Mouse (Mus musculus) heart, embryonic 10.5 days (tissue): ENCODE results near the gene Dlx1. TPM values are rescaled to one million over a fixed set of nuclear protein-coding genes. Genes with fewer than 3 reads are reported as not detected.
A peak's percentile ranks its signal among the peaks of the same experiment; 100 is the strongest.

Experiments used
- DNase-seq: peaks from one replicate; pipeline ENCODE4 v3.0.0-alpha.2; 2017; ENCODE audit warnings: low spot score
- H3K27ac ChIP-seq: fragments of 300-500 bp; sonication (generic); 2 replicates; pipeline ENCODE4 v1.5.1; 2016; ENCODE audit warnings: mild to moderate bottlenecking
- H3K27me3 ChIP-seq: fragments of 300-500 bp; sonication (generic); 2 replicates; pipeline ENCODE4 v1.6.1; 2016; ENCODE audit warnings: mild to moderate bottlenecking; ENCODE audit not compliant: poor library complexity, insufficient read depth, severe bottlenecking
- H3K36me3 ChIP-seq: fragments of 300-500 bp; sonication (generic); 2 replicates; pipeline ENCODE4 v1.6.1; 2016; ENCODE audit warnings: mild to moderate bottlenecking, moderate library complexity
- H3K4me1 ChIP-seq: fragments of 300-500 bp; sonication (generic); 2 replicates; pipeline ENCODE4 v1.6.1; 2016; ENCODE audit warnings: mild to moderate bottlenecking
- H3K4me3 ChIP-seq: fragments of 300-500 bp; sonication (generic); 2 replicates; pipeline ENCODE4 v1.5.1; 2016; ENCODE audit warnings: mild to moderate bottlenecking, moderate library complexity
- H3K9me3 ChIP-seq: fragments of 300-500 bp; sonication (generic); 2 replicates; pipeline ENCODE4 v1.6.1; 2016; ENCODE audit warnings: mild to moderate bottlenecking, moderate library complexity
- WGBS: fragments of 180-500 bp; shearing (Covaris S2); methylation state at CpG from one replicate; pipeline ENCODE4 v1.1.7; 2016; 5-methylcytosine and 5-hydroxymethylcytosine counted together
- polyA plus RNA-seq: library from polyadenylated mRNA; unstranded; fragments of >200 nt; fragmentation: Nextera tagmentation; extraction: Ambion mirVana; gene quantifications from 2 replicates; pipeline ENCODE4 v1.2.1, GENCODE M21; 2016

Gene Dlx1
- polyA plus RNA-seq, 1 experiment from 2014 or later: 3.5 TPM

GRCm38 (mm10) chr2:71530391-71531123 is 2.6 kb downstream of the Dlx1 start:
- peak overlapping the region; percentile 62 for H3K4me3 ChIP-seq
- DNase-seq: no peak
- H3K9me3 ChIP-seq: no peaks in the 10 kb centered on the region
- peaks cover 100% of the 10 kb centered on the region for H3K27me3 ChIP-seq
- no peaks in the 10 kb centered on the region for H3K36me3 ChIP-seq
- peaks cover 39% of the 10 kb centered on the region for H3K4me1 ChIP-seq
- under 1% methylated on average over 34 of the region's 34 CpGs for WGBS
- peak overlapping the region; percentile 60; the same call in 1 of the 2 replicates for H3K27ac ChIP-seq

DNA sequence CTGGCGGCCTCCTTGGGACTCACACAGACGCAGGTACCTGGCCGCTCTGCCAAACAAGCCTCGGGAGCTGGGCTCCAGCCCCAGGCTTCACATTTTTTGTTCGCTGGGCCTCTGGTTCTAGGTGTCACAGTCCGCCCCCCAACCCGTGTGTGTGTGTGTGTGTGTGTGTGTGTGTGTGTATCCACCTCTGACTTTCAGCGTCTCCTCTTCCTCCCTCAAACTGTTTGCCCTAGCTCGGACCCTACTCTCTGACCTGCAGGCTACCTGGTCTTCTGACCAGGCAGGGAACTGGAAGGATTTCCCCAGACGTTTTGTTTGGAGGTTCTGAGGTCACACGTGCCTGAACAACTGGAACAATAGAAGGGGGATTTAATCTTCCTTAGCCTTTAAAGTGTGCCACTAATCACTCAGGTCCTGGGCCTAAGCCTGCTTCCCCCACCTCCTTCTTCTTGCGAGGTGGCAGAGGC is 3.2 kb downstream of the Dlx1 start:
- no peak overlapping the region for H3K27ac ChIP-seq
- H3K4me1 ChIP-seq: peaks cover 39% of the 10 kb centered on the region
- WGBS: 2% methylated on average over 12 of the region's 12 CpGs
- H3K9me3 ChIP-seq: no peaks in the 10 kb centered on the region
- peak overlapping the region; percentile 62 for H3K4me3 ChIP-seq
- no peaks in the 10 kb centered on the region for H3K36me3 ChIP-seq
- peaks cover 100% of the 10 kb centered on the region for H3K27me3 ChIP-seq
- no peak for DNase-seq

DNA sequence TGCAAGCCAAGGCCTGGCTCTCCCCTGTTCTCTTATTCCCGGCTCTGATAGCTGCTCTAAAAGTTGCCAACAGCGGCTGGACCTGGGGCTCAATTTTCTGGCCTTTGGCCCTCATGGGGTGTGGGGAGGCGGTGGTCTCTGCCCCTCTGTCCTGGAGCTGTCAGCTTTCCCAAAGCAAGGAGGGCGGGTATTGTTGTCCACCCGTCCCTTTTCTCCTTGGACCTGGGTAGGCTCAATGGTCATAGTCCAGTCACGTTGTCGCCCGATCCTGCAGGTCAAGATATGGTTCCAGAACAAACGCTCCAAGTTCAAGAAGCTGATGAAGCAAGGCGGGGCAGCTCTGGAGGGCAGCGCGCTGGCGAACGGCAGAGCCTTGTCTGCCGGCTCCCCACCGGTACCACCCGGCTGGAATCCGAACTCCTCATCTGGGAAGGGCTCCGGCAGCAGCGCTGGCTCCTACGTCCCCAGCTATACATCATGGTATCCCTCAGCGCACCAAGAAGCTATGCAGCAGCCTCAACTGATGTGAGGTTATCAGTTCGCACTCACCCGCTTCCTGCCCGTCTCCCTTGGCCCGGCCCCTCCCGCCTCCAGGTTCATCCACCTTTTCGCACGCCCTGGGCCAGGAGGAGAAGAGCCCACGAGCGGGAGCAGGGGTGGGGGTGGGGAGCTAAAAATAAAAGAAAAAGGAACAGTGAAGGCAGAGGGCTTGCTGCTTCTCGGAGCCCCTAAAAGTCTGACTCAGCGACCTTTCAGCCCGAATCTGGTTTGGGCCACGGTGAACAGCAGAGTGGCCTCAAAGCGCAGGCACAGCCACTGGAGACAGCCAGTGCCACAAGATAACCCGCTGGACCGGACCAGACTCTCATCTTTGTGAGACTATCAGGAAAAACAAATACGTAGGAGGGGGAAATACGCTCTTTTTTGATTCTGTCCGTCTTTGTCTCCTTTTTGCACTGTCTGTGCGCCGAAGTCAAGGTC is 4.4 kb downstream of the Dlx1 start:
- peaks cover 36% of the 10 kb centered on the region for H3K4me1 ChIP-seq

DNA sequence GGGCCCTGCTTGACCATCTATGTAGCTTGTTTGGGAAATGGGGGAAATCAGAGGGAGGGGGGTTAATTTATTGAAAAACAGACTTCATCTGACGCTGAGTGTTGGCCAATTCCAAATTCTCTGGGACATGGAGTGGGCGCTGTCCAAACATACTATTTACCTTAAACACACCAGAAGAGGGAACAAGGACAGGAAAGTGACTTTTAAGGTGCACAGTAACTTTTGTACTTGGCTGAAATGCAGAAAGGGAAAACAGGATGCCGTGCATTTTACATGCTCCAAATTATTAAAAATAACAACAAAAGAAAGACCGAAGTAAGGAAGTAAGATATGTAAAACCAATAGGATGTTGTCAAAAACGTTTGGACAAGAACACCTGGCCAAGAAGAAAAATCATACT is 5.2 kb downstream of the Dlx1 start:
- no peak for DNase-seq
- Histone ChIP-seq H3K27ac (no peak overlapping the region), H3K27me3 (peaks cover 100% of the 10 kb centered on the region), H3K36me3 (no peaks in the 10 kb centered on the region), H3K4me3 (no peak overlapping the region), H3K9me3 (no peaks in the 10 kb centered on the region), H3K4me1 (peaks cover 34% of the 10 kb centered on the region)
- 8% methylated on average over 5 of the region's 5 CpGs for WGBS

More for the DNA sequence above, 4.4 kb downstream of the Dlx1 start:
- 0 out of 2 replicates have a peak overlapping the region, but pooled peaks have one; percentile 42 for H3K27ac ChIP-seq
- H3K27me3 ChIP-seq: peaks cover 100% of the 10 kb centered on the region
- under 1% methylated on average over 43 of the region's 43 CpGs for whole genome bisulfite sequencing
- no peaks in the 10 kb centered on the region for H3K9me3 ChIP-seq
- H3K4me3 ChIP-seq: peak overlapping the region; percentile 37
- no peak for DNase-seq
- no peaks in the 10 kb centered on the region for H3K36me3 ChIP-seq

DNA sequence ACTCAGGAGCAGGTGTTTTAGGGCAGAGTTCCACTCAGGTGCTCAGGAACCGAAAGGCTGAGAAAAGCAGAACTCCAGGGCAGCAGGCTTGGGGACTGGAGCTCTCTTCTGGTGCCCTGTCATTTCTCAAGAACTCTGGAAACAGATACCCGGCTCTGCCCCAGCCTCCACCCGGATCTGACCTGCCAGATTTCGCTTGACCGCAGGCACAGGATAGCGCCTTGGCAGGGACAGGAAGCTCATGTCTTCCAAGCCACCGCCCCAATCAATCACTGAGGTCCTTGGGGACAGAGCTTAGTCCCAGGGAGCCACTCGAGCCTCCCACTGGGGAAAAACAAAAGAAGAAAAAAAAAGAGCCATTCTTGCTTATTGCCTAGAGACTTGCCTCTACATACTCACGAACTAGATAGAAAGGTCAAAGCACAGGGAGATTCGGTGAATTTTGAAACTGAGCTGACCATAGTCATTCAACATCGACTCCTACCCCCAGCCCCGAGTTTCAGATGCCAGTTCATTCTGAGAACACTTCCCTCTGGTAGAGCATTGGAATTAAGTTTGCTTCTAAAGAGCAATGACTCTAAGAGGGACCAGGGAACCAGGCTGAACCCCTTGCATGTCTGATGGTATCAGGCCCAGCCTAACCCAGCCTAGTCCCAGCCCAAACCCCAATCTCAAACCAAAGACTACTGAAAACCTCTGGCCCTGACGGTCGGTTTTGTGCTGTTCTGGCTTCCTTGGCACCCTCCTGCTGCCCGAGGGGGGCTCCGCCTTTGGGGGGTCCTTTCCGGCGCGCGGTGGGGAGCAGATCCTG is 6.5 kb downstream of the Dlx1 start:
- no peaks in the 10 kb centered on the region for H3K9me3 ChIP-seq
- H3K27ac ChIP-seq: no peak overlapping the region
- peaks cover 100% of the 10 kb centered on the region for H3K27me3 ChIP-seq
- no peaks in the 10 kb centered on the region for H3K36me3 ChIP-seq
- peaks cover 31% of the 10 kb centered on the region for H3K4me1 ChIP-seq
- no peak overlapping the region for H3K4me3 ChIP-seq
- WGBS: under 1% methylated on average over 20 of the region's 20 CpGs
- DNase-seq: no peak

- no peak for DNase-seq
- Histone ChIP-seq H3K4me3 (peak overlapping the region; percentile 45), H3K27me3 (peaks cover 98% of the 10 kb centered on the region), H3K36me3 (no peaks in the 10 kb centered on the region), H3K4me1 (peaks cover 51% of the 10 kb centered on the region), H3K27ac (peak overlapping the region; percentile 69), H3K9me3 (no peaks in the 10 kb centered on the region)
- under 1% methylated on average over 45 of the region's 48 CpGs for WGBS
Measured at GRCm38 (mm10) chr2:71540611-71541417, 12.9 kb downstream of the Dlx1 start.

DNA sequence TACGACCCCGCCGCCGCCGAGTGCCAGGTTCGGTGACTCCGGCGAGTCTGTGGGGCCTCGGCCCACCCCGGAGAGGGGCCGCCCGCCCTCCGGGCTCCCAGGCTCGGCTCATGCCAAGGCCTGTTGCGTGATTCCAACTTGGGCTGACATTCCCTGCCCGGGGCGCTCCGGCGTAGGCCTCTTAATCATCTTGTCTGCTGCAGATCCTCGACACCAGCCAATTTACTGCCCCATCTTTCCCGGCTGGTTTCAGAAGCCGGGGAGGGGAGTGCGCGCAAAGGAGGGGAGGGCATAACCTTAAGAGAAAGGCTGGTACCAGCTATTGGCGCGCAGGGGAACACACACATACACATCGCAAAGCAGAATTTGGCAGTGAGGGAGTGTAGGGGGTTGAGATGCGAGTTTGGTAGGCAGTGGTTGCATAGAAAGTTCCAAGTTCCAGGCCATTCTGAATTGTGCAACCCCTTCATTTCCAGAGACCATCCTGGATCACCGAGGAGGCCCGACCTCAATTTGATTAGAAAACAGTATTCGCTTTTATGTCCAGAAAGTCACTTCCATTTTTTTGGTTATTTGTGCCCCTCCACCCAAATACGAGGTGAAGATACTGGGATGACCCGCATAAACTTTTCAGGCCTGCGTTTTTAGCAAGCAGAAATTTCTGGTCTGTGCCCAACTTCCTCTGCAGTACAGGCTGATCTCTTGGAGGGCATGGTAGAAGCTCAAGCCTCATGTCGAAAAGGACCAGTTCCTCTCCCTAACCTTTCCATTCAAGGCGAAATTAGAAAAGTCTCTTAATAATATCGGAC is 13.7 kb downstream of the Dlx1 start:
- 2% methylated on average over 37 of the region's 37 CpGs for WGBS
- peak overlapping the region; percentile 69 for H3K27ac ChIP-seq
- no peak for DNase-seq
- H3K36me3 ChIP-seq: no peaks in the 10 kb centered on the region
- peaks cover 98% of the 10 kb centered on the region for H3K27me3 ChIP-seq
- H3K9me3 ChIP-seq: no peaks in the 10 kb centered on the region
- peak overlapping the region; percentile 45 for H3K4me3 ChIP-seq
- H3K4me1 ChIP-seq: peaks cover 59% of the 10 kb centered on the region

- H3K4me1 ChIP-seq: peaks cover 62% of the 10 kb centered on the region
- H3K36me3 ChIP-seq: no peaks in the 10 kb centered on the region
- H3K9me3 ChIP-seq: no peaks in the 10 kb centered on the region
- H3K27me3 ChIP-seq: peaks cover 98% of the 10 kb centered on the region
- no peak for DNase-seq
- WGBS: 1% methylated on average over 11 of the region's 11 CpGs
- peak overlapping the region; percentile 71 for H3K4me3 ChIP-seq
- H3K27ac ChIP-seq: no peak overlapping the region
Measured at GRCm38 (mm10) chr2:71542227-71542815, 14.4 kb downstream of the Dlx1 start.

DNA sequence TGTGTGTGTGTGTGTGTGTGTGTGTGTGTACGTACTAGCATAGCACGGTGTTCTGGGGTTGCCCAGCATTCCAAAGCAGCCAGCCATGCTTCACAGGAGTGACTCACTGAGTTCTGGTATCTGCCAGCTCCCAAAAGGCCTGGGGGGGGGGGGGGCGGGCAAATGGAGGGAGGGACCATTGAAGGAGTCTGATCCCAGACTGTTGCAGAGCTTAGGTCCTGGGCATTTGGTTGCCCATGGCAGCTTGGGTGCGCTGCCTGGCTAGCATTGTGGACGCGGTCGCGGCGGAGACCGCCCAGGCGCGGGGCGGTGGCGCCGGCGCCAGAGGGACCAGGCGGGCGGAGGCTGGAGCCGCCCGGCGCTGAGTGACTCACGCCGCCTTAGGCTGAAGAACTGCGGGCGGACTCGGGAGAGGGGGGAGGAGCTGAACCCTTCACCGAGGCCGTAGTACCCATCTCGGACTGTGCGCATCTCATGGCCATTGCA is 14.9 kb downstream of the Dlx1 start:
- no peaks in the 10 kb centered on the region for H3K9me3 ChIP-seq
- no peaks in the 10 kb centered on the region for H3K36me3 ChIP-seq
- H3K27ac ChIP-seq: peak overlapping the region; percentile 56; the same call in 1 of the 2 replicates
- peak; percentile 77 for DNase-seq
- H3K4me1 ChIP-seq: peaks cover 62% of the 10 kb centered on the region
- H3K4me3 ChIP-seq: peak overlapping the region; percentile 71
- peaks cover 95% of the 10 kb centered on the region for H3K27me3 ChIP-seq
- under 1% methylated on average over 30 of the region's 30 CpGs for WGBS

GRCm38 (mm10) chr2:71543531-71543930 is 15.6 kb downstream of the Dlx1 start:
- no peak for DNase-seq
- Histone ChIP-seq H3K9me3 (no peaks in the 10 kb centered on the region), H3K27ac (peak overlapping the region; percentile 63; the same call in 1 of the 2 replicates), H3K4me3 (peak overlapping the region; percentile 71), H3K27me3 (peaks cover 95% of the 10 kb centered on the region), H3K4me1 (peaks cover 62% of the 10 kb centered on the region), H3K36me3 (no peaks in the 10 kb centered on the region)
- WGBS: 1% methylated on average over 9 of the region's 9 CpGs

DNA sequence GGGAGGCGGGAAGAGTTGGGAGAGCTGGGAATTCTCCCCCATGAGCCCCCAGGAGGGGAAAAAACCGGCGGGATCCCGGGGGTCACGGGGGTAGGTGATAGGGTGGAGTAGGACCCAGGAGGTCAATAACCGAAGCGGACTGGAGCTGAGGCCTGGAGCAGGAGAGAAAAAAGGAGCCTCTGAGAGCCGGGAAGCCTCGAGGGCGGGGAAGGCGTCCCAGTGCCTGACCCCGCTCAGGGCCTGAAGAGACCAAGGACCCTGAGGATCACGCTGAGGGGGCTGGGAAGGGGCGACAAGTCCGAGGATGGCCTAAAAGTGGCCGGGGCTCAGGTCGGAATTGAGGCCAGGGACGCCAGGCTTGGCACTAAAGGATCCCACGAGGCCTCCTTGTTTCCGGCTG is 16.0 kb downstream of the Dlx1 start:
- Histone ChIP-seq H3K36me3 (no peaks in the 10 kb centered on the region), H3K4me3 (peak overlapping the region; percentile 71), H3K27ac (peak overlapping the region; percentile 63; the same call in 1 of the 2 replicates), H3K27me3 (peaks cover 95% of the 10 kb centered on the region), H3K4me1 (peaks cover 59% of the 10 kb centered on the region), H3K9me3 (no peaks in the 10 kb centered on the region)
- no peak for DNase-seq
- under 1% methylated on average over 20 of the region's 20 CpGs for WGBS
